Mouse (Mus musculus) hindbrain, embryonic 11.5 days (tissue): ENCODE results near the gene Thrap3. TPM values are rescaled to one million over a fixed set of nuclear protein-coding genes. Genes with fewer than 3 reads are reported as not detected.

Experiments used
- ATAC-seq: fragments of 200-750 bp; cut with Nextera tagmentation; 2 replicates; pipeline ENCODE4 v1.8.0; 2017; ENCODE audit warnings: mild to moderate bottlenecking, moderate TSS enrichment, moderate library complexity; ENCODE audit not compliant: low FRiP score
- DNase-seq: peaks from one replicate; pipeline ENCODE4 v3.0.0-alpha.2; 2015; ENCODE audit warnings: low spot score
- H3K27ac ChIP-seq: fragments of 300-500 bp; sonication (generic); 2 replicates; pipeline ENCODE4 v1.5.1; 2014; ENCODE audit warnings: mild to moderate bottlenecking, low read depth, low read length
- H3K27me3 ChIP-seq: fragments of 300-500 bp; sonication (generic); 2 replicates; pipeline ENCODE4 v1.6.1; 2014; ENCODE audit warnings: mild to moderate bottlenecking, low read length, moderate library complexity, mixed read lengths; ENCODE audit not compliant: control insufficient read depth, insufficient read depth
- H3K36me3 ChIP-seq: fragments of 300-500 bp; sonication (generic); 2 replicates; pipeline ENCODE4 v1.6.1; 2014; ENCODE audit warnings: mild to moderate bottlenecking, low read length, moderate library complexity, mixed read lengths; ENCODE audit not compliant: control insufficient read depth, insufficient read depth
- H3K4me1 ChIP-seq: fragments of 300-500 bp; sonication (generic); replicated peaks from 2 replicates; pipeline ENCODE4 v1.6.1; 2014; ENCODE audit warnings: low read length, mixed read lengths; ENCODE audit not compliant: control insufficient read depth, insufficient read depth
- H3K4me2 ChIP-seq: fragments of 300-500 bp; sonication (generic); replicated peaks from 2 replicates; pipeline ENCODE4 v1.6.1; 2014; ENCODE audit warnings: mild to moderate bottlenecking, low read depth, low read length
- H3K4me3 ChIP-seq: fragments of 300-500 bp; sonication (generic); 2 replicates; pipeline ENCODE4 v1.5.1; 2014; ENCODE audit warnings: low read depth, low read length
- H3K9ac ChIP-seq: fragments of 300-500 bp; sonication (generic); 2 replicates; pipeline ENCODE4 v1.6.1; 2014; ENCODE audit warnings: low read depth, low read length
- H3K9me3 ChIP-seq: fragments of 300-500 bp; sonication (generic); 2 replicates; pipeline ENCODE4 v1.6.1; 2016; ENCODE audit warnings: low read length; ENCODE audit not compliant: control insufficient read depth
- WGBS: fragments of 180-500 bp; shearing (Covaris S2); extraction: QIAGEN DNeasy Blood & Tissue Kit; methylation state at CpG from one replicate; pipeline ENCODE4 v1.1.7; 2014; 5-methylcytosine and 5-hydroxymethylcytosine counted together
- polyA plus RNA-seq: library from polyadenylated mRNA; unstranded; fragments of >200 nt; fragmentation: Nextera tagmentation; extraction: Ambion mirVana; gene quantifications from 2 replicates; pipeline ENCODE4 v1.2.1, GENCODE M21; 2014

The Thrap3 gene
- polyA plus RNA-seq, 1 experiment from 2014 or later = 228 TPM

DNA sequence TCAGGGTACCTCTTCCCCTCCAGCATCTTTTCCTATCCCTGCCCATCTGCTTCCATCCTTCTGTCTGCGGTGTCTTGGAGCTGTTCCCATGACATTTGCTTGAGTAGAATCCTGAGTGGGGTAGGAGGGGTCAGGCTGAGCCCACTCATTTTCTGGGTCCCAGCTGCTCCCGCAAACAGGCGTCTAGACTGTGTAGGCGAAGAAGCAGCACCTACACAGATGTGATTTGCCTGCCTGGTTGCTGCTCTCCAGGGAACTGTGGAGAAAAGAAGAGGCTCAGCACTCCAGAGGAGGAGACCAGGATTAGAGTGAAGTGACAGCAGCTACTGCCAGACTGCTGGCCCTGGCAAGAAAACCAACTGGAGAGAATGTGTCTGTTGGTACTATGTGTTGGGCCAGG lies 83.9 kb downstream of the Thrap3 start:
- Histone ChIP-seq H3K4me2 (no peak overlapping the region), H3K4me3 (no peak overlapping the region), H3K9ac (no peak overlapping the region), H3K36me3 (no peaks in the 10 kb centered on the region), H3K27ac (no peak overlapping the region), H3K9me3 (no peaks in the 10 kb centered on the region), H3K27me3 (no peaks in the 10 kb centered on the region), H3K4me1 (0 out of 2 replicates have a peak, but pooled peaks cover 2% of the 10 kb centered on the region)
- WGBS = 85% methylated on average over 4 of the region's 4 CpGs
- no peak for DNase-seq
- no peak for ATAC-seq

- H3K4me2 ChIP-seq = no peak overlapping the region
- ATAC-seq = no peak
- 91% methylated on average over 8 of the region's 8 CpGs for WGBS
These were observed 85.4 kb downstream of the Thrap3 start for GRCm38 (mm10) chr4:126117116-126117515.

GRCm38 (mm10) chr4:126115871-126116521 lies 86.6 kb downstream of the Thrap3 start:
- Histone ChIP-seq H3K4me3 (no peak overlapping the region), H3K27me3 (no peaks in the 10 kb centered on the region), H3K9ac (no peak overlapping the region), H3K4me1 (peaks cover 6% of the 10 kb centered on the region), H3K27ac (no peak overlapping the region), H3K36me3 (no peaks in the 10 kb centered on the region), H3K4me2 (no peak overlapping the region), H3K9me3 (no peaks in the 10 kb centered on the region)
- DNase-seq (no peak), ATAC-seq (no peak)
- 78% methylated on average over 6 of the region's 6 CpGs for WGBS

More at GRCm38 (mm10) chr4:126117116-126117515, 85.4 kb downstream of the Thrap3 start:
- H3K27ac ChIP-seq = no peak overlapping the region
- H3K9ac ChIP-seq = no peak overlapping the region
- no peak for DNase-seq
- no peaks in the 10 kb centered on the region for H3K36me3 ChIP-seq
- H3K4me1 ChIP-seq = 0 out of 2 replicates have a peak, but pooled peaks cover 2% of the 10 kb centered on the region
- H3K9me3 ChIP-seq = no peaks in the 10 kb centered on the region
- no peaks in the 10 kb centered on the region for H3K27me3 ChIP-seq
- no peak overlapping the region for H3K4me3 ChIP-seq

- H3K4me1 ChIP-seq = peaks cover 11% of the 10 kb centered on the region
- H3K36me3 ChIP-seq = no peaks in the 10 kb centered on the region
- no peak overlapping the region for H3K9ac ChIP-seq
- ATAC-seq (no peak), DNase-seq (no peak)
- H3K27ac ChIP-seq = no peak overlapping the region
- no peaks in the 10 kb centered on the region for H3K9me3 ChIP-seq
- no peak overlapping the region for H3K4me2 ChIP-seq
- no peak overlapping the region for H3K4me3 ChIP-seq
- H3K27me3 ChIP-seq = no peaks in the 10 kb centered on the region
- 87% methylated on average over 9 of the region's 9 CpGs for WGBS
These were observed 87.1 kb downstream of the Thrap3 start for GRCm38 (mm10) chr4:126115411-126115810.

Other genes starting within 250 kb of the Thrap3 start
- gene Csf3r, start 178.2 kb downstream of the Thrap3 start, polyA plus RNA-seq = 0.63 TPM in 1 of 2 replicates, not detected in the other
- gene Mrps15, start 155.8 kb downstream of the Thrap3 start, polyA plus RNA-seq = 139 and 155 TPM in 2 replicates
- 26.4 and 27.1 TPM in 2 replicates for gene Oscp1, start 144.2 kb downstream of the Thrap3 start, polyA plus RNA-seq
- gene Lsm10, start 106.1 kb downstream of the Thrap3 start, polyA plus RNA-seq = 44.1 and 45.5 TPM in 2 replicates
- 19.0 and 26.0 TPM in 2 replicates for gene Stk40, start 98.8 kb downstream of the Thrap3 start, polyA plus RNA-seq
- gene Eva1b, start 55.0 kb downstream of the Thrap3 start, polyA plus RNA-seq = 33.1 and 36.0 TPM in 2 replicates
- gene Sh3d21, start 39.3 kb downstream of the Thrap3 start, polyA plus RNA-seq = 2.0 and 2.7 TPM in 2 replicates
- 54.6 and 65.5 TPM in 2 replicates for gene Map7d1, start 53.6 kb upstream of the Thrap3 start, polyA plus RNA-seq
- gene Trappc3, start 59.6 kb upstream of the Thrap3 start, polyA plus RNA-seq = 17.8 and 39.1 TPM in 2 replicates
- 15.6 and 17.4 TPM in 2 replicates for gene Col8a2, start 84.0 kb upstream of the Thrap3 start, polyA plus RNA-seq
- gene Adprhl2, start 118.9 kb upstream of the Thrap3 start, polyA plus RNA-seq = 39.2 and 39.3 TPM in 2 replicates
- 3.0 and 3.8 TPM in 2 replicates for gene Tekt2, start 122.9 kb upstream of the Thrap3 start, polyA plus RNA-seq
- 14.4 and 16.1 TPM in 2 replicates for gene Ago3, start 226.8 kb upstream of the Thrap3 start, polyA plus RNA-seq